14 mouse cellular contexts compared by ENCODE assay signal in the genomic region with DNA sequence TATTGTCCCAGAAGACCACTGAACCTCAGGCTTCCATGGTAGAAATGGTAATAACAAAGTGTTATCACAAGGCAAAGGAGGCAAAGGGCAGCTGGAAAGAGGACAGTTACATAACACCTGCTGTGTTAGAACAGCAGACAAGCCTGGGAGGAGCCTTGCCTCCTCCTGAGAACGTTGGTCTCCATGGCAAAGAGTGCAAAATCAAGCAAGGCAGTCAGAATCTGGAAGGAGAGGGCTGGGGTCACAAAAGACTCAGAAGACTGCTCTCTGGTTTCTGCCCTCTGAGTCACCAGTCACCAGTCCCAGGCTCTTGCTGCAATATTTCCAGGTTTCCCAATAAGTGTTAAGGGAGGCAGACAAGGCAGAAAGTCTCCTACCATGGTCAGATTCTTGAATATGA.
DNase-seq lines count a peak whose midpoint lies in the region; ATAC-seq lines count a peak whose summit lies in the region.
"Had no signal": no experiment of that assay in that cellular context is flagged by ENCODE, and none has a peak within 500 bp of the region (broad histone marks: within the 10 kb centered on the region; RNA-seq: fewer than 3 reads in every experiment).

No protein-coding gene starts in this region.

- peak; percentile 54 for DNase-seq in adrenal gland, adult 2 months
- no peak for DNase-seq in adrenal gland, adult 18-20 months (ENCODE audit: low spot score in 2 of 2)
- peak; percentile 26 for DNase-seq in kidney, adult 9 months
- no peak for DNase-seq in kidney, postnatal 14 days
- peak; percentile 75 for DNase-seq in fibroblast of lung, adult 2 months (ENCODE audit: low read depth)
- DNase-seq in spleen, postnatal 14 days (ENCODE audit: low spot score in 2 of 2): no peak
- DNase-seq in thymus, postnatal 0 days (ENCODE audit: low spot score): no peak
- DNase-seq: cerebellum, adult 8-10 months; gastrocnemius, postnatal 36 days; heart, postnatal 4 days; lung, postnatal 14 days; spleen, adult 18-20 months had no signal

- ATAC-seq in megakaryocyte-erythroid progenitor cell, adult 5-6 weeks (replicated peaks; ENCODE audit: low FRiP score, low TSS enrichment, poor library complexity, severe bottlenecking): no peak
- ATAC-seq: activated CD4-positive, CD25-positive, alpha-beta regulatory T cell, adult 4 months had no signal

Comparison
In these comparisons a context has a peak if more than half of its experiments do, and no peak if none do; other contexts are left out.
1. DNase-seq: peak in adrenal gland, adult 2 months (single experiment), kidney, adult 9 months (single experiment) and fibroblast of lung, adult 2 months (single experiment); none in adrenal gland, adult 18-20 months (0 of 2), kidney, postnatal 14 days (single experiment), spleen, postnatal 14 days (0 of 2) and thymus, postnatal 0 days (single experiment).